Mouse (Mus musculus) hindbrain, embryonic 13.5 days (tissue): ENCODE results near the gene Cdc42bpa. TPM values are rescaled to one million over a fixed set of nuclear protein-coding genes. Genes with fewer than 3 reads are reported as not detected.

Source experiments
- ATAC-seq: fragments of 200-750 bp; cut with Nextera tagmentation; 2 replicates; pipeline ENCODE4 v1.8.0; 2017; ENCODE audit warnings: moderate TSS enrichment; ENCODE audit not compliant: low FRiP score
- H3K27ac ChIP-seq: fragments of 300-500 bp; sonication (generic); 2 replicates; pipeline ENCODE4 v1.5.1; 2015; ENCODE audit warnings: inconsistent platforms, mild to moderate bottlenecking, moderate library complexity
- H3K27me3 ChIP-seq: fragments of 300-500 bp; sonication (generic); 2 replicates; pipeline ENCODE4 v1.6.1; 2015; ENCODE audit warnings: mild to moderate bottlenecking, inconsistent platforms
- H3K36me3 ChIP-seq: fragments of 300-500 bp; sonication (generic); 2 replicates; pipeline ENCODE4 v1.6.1; 2015; ENCODE audit warnings: mild to moderate bottlenecking, inconsistent platforms
- H3K4me1 ChIP-seq: fragments of 300-500 bp; sonication (generic); replicated peaks from 2 replicates; pipeline ENCODE4 v1.6.1; 2015; ENCODE audit warnings: inconsistent platforms
- H3K4me2 ChIP-seq: fragments of 300-500 bp; sonication (generic); 2 replicates; pipeline ENCODE4 v1.6.1; 2015; ENCODE audit warnings: inconsistent platforms, mild to moderate bottlenecking, moderate library complexity
- H3K4me3 ChIP-seq: fragments of 300-500 bp; sonication (generic); 2 replicates; pipeline ENCODE4 v1.5.1; 2015; ENCODE audit warnings: mild to moderate bottlenecking, inconsistent platforms
- H3K9ac ChIP-seq: fragments of 300-500 bp; sonication (generic); 2 replicates; pipeline ENCODE4 v1.6.1; 2015; ENCODE audit warnings: mild to moderate bottlenecking, inconsistent platforms
- H3K9me3 ChIP-seq: fragments of 300-500 bp; sonication (generic); 2 replicates; pipeline ENCODE4 v1.6.1; 2016; ENCODE audit warnings: inconsistent platforms
- WGBS: fragments of 180-500 bp; shearing (Covaris S2); methylation state at CpG from one replicate; pipeline ENCODE4 v1.1.7; 2015; 5-methylcytosine and 5-hydroxymethylcytosine counted together
- polyA plus RNA-seq: library from polyadenylated mRNA; unstranded; fragments of >200 nt; fragmentation: Nextera tagmentation; extraction: Ambion mirVana; gene quantifications from 2 replicates; pipeline ENCODE4 v1.2.1, GENCODE M21; 2015

The Cdc42bpa gene
- polyA plus RNA-seq, 1 experiment from 2014 or later, result 23.5 TPM

DNA sequence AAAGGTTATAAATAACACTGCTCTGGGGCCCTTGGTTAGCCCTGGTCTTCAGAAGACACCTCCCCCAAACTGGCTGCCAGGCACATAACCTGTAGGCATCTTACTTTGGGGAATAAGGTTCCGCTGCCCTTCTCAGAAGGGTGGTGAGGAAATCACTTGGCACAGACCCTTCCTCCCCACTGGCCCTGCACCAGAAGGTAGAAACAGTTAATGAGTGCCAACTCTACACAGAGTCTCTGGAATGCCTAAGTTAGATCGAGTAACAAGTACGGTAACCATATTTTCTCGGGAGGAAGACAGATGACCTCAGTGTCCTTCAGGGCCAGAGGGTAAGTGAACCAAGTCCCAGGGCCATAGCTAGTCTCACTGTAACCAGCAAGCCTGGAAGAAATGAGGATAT, 228.7 kb downstream of the Cdc42bpa start:
- H3K27me3 ChIP-seq, result peaks cover 5% of the 10 kb centered on the region; the same call in 1 of the 2 replicates
- no peak overlapping the region for H3K27ac ChIP-seq
- no peaks in the 10 kb centered on the region for H3K36me3 ChIP-seq
- no peaks in the 10 kb centered on the region for H3K9me3 ChIP-seq
- no peak overlapping the region for H3K4me3 ChIP-seq
- no peak overlapping the region for H3K9ac ChIP-seq
- H3K4me1 ChIP-seq, result no peaks in the 10 kb centered on the region
- no peak for ATAC-seq
- WGBS, result 91% methylated on average over 4 of the region's 4 CpGs
- no peak overlapping the region for H3K4me2 ChIP-seq

- no peak for ATAC-seq
- 90% methylated on average over 8 of the region's 8 CpGs for WGBS
- H3K9ac ChIP-seq, result no peak overlapping the region
Measured at GRCm38 (mm10) chr1:180191112-180191511, 230.8 kb downstream of the Cdc42bpa start.

GRCm38 (mm10) chr1:180191651-180192220, 231.5 kb downstream of the Cdc42bpa start:
- H3K36me3 ChIP-seq, result no peaks in the 10 kb centered on the region
- no peak for ATAC-seq
- no peak overlapping the region for H3K4me2 ChIP-seq
- H3K9ac ChIP-seq, result no peak overlapping the region
- no peak overlapping the region for H3K4me3 ChIP-seq
- peaks cover 18% of the 10 kb centered on the region for H3K27me3 ChIP-seq
- H3K4me1 ChIP-seq, result peaks cover 14% of the 10 kb centered on the region
- WGBS, result 74% methylated on average over 7 of the region's 7 CpGs
- no peak overlapping the region for H3K27ac ChIP-seq
- H3K9me3 ChIP-seq, result no peaks in the 10 kb centered on the region

More at GRCm38 (mm10) chr1:180191112-180191511, 230.8 kb downstream of the Cdc42bpa start:
- Histone ChIP-seq H3K4me3 (no peak overlapping the region), H3K9me3 (no peaks in the 10 kb centered on the region), H3K36me3 (no peaks in the 10 kb centered on the region), H3K27ac (no peak overlapping the region), H3K4me1 (peaks cover 9% of the 10 kb centered on the region), H3K27me3 (peaks cover 18% of the 10 kb centered on the region), H3K4me2 (no peak overlapping the region)

DNA sequence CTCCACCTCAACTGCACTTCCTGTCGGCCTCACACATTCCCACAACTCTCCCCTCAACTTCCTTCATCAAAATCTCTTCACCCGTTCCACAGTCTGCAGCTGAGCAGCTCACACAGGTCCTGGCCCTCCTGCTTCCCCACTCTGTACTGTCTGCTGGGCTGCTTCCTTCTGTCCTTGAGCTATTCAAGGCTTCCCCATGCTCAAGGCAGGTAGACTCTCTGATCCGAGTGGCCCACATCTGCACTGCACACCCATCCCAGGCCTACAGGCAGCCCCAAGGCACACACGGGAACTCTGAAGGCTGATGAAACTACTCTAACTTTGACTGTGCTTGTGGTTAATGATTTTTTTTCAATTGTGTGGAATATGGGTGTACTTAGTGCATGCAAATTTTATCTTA, 232.6 kb downstream of the Cdc42bpa start:
- H3K9me3 ChIP-seq, result no peaks in the 10 kb centered on the region
- H3K4me1 ChIP-seq, result peaks cover 14% of the 10 kb centered on the region
- no peak overlapping the region for H3K9ac ChIP-seq
- ATAC-seq, result no peak
- no peak overlapping the region for H3K27ac ChIP-seq
- peaks cover 18% of the 10 kb centered on the region for H3K27me3 ChIP-seq
- no peak overlapping the region for H3K4me2 ChIP-seq
- H3K36me3 ChIP-seq, result no peaks in the 10 kb centered on the region
- WGBS, result 65% methylated on average over 4 of the region's 4 CpGs
- H3K4me3 ChIP-seq, result no peak overlapping the region

GRCm38 (mm10) chr1:180193391-180193935, 233.2 kb downstream of the Cdc42bpa start:
- H3K9ac ChIP-seq, result no peak overlapping the region
- no peak for ATAC-seq
- 87% methylated on average over 8 of the region's 8 CpGs for WGBS
- H3K36me3 ChIP-seq, result no peaks in the 10 kb centered on the region
- no peak overlapping the region for H3K4me2 ChIP-seq
- no peaks in the 10 kb centered on the region for H3K9me3 ChIP-seq
- H3K27me3 ChIP-seq, result peaks cover 18% of the 10 kb centered on the region
- peaks cover 14% of the 10 kb centered on the region for H3K4me1 ChIP-seq
- H3K27ac ChIP-seq, result no peak overlapping the region
- no peak overlapping the region for H3K4me3 ChIP-seq

- no peak for ATAC-seq
- Histone ChIP-seq H3K27ac (no peak overlapping the region), H3K9me3 (no peaks in the 10 kb centered on the region), H3K4me1 (peaks cover 14% of the 10 kb centered on the region), H3K4me3 (no peak overlapping the region), H3K4me2 (no peak overlapping the region), H3K9ac (no peak overlapping the region), H3K27me3 (peaks cover 18% of the 10 kb centered on the region), H3K36me3 (no peaks in the 10 kb centered on the region)
- WGBS, result 84% methylated on average over 9 of the region's 9 CpGs
Measured at GRCm38 (mm10) chr1:180194048-180194447, 233.8 kb downstream of the Cdc42bpa start.

DNA sequence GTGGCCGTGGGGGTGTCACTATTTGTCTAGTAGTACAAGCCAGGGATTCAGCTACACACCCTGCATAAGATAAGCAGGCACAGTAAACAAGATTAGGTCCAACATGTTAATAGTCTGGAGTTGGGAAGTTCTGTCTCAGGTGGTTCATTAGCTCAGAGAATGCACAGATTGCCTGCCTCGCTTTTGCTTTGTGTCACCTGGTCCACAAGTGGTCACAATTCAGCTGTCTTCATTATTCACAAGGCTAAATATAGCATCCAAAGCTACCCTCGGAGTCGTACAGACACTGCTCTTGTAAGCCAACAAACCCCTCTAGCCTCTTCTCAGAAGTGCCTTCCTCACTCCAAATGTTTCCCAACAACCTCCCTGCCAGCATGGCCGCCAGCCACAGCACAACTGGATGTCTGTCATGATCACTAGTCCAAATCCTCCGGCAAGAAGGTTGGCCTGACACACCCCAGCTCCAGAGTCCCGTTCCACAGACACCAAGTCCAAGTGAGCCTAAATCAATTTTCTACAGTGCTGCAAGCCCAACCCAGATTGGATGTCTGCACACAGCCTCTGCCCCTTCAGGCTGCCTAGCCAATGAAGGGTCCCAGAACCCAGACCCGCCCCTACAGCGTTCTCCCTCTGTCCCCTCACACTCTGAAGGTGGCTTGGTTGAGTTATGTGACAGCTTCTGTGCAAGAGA, 234.7 kb downstream of the Cdc42bpa start:
- H3K27me3 ChIP-seq, result peaks cover 18% of the 10 kb centered on the region
- no peaks in the 10 kb centered on the region for H3K36me3 ChIP-seq
- H3K9ac ChIP-seq, result peak overlapping the region; percentile 66
- no peaks in the 10 kb centered on the region for H3K9me3 ChIP-seq
- H3K27ac ChIP-seq, result no peak overlapping the region
- H3K4me2 ChIP-seq, result peak overlapping the region; percentile 87
- peaks cover 14% of the 10 kb centered on the region for H3K4me1 ChIP-seq
- 0 out of 2 replicates have a peak, but pooled peaks have one; percentile 21 for ATAC-seq
- H3K4me3 ChIP-seq, result peak overlapping the region; percentile 60
- WGBS, result 32% methylated on average over 9 of the region's 9 CpGs

DNA sequence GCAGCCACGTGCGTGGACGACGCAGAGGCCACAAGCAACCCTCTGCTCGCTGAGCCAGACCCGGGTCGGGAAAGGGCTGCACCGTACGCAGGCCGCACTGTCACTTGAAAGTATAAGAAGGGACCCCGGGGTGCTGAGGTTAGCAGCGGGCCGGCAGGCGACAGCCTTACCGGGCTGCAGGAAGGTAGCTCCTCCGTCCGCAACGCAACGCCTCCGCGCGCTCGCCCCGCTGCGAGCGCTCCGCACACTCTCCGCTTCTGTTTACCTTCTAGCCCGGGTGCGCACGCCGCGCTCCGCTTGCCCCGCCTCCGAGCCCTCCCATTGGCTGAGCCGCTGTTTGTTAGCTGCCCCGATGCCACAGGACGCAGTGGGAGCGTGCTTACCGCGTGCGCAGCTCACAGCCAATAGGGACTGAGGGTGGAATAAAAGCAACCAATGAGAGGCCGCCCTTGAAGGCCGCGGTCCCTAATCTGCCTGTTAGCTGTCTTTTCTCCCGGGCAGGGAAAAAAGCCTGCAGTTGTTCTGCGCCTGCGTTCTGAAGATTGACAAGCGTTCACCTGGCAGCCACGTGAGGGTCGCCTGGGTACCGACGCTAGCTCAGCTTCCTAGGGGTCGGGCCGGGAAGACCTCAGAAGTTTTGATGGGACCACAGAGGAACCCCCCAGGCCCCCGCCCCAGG, 235.6 kb downstream of the Cdc42bpa start:
- Histone ChIP-seq H3K9me3 (no peaks in the 10 kb centered on the region), H3K36me3 (no peaks in the 10 kb centered on the region), H3K4me2 (peak overlapping the region; percentile 87), H3K27ac (no peak overlapping the region), H3K4me1 (peaks cover 14% of the 10 kb centered on the region), H3K27me3 (peaks cover 18% of the 10 kb centered on the region), H3K4me3 (peak overlapping the region; percentile 60), H3K9ac (peak overlapping the region; percentile 66)
- 1% methylated on average over 57 of the region's 57 CpGs for WGBS
- ATAC-seq, result peak; percentile 100

DNA sequence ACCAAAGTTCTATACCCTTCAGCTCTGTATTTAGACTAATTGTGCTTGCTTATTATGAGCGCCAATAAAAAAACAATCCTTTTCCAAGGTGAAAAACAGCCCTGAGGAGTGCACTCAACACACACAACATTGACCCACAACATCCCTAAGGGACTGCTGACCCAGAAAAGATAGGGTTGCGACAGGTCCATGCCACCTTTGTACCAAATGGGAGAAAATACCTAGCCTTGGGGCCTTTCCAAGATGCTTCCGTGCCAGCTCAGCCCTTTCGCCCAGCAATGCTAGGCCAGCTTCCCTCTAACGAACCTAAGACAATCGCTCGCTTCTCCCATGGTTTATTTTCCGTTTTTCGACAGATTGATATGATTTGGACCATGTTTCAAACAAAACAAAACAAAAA, 236.2 kb downstream of the Cdc42bpa start:
- no peak for ATAC-seq
- H3K36me3 ChIP-seq, result no peaks in the 10 kb centered on the region
- peaks cover 18% of the 10 kb centered on the region for H3K27me3 ChIP-seq
- H3K27ac ChIP-seq, result no peak overlapping the region
- 96% methylated on average over 9 of the region's 9 CpGs for WGBS
- H3K9ac ChIP-seq, result peak overlapping the region; percentile 66
- H3K4me1 ChIP-seq, result peaks cover 14% of the 10 kb centered on the region
- peak overlapping the region; percentile 87 for H3K4me2 ChIP-seq
- H3K9me3 ChIP-seq, result no peaks in the 10 kb centered on the region
- peak overlapping the region; percentile 60 for H3K4me3 ChIP-seq

DNA sequence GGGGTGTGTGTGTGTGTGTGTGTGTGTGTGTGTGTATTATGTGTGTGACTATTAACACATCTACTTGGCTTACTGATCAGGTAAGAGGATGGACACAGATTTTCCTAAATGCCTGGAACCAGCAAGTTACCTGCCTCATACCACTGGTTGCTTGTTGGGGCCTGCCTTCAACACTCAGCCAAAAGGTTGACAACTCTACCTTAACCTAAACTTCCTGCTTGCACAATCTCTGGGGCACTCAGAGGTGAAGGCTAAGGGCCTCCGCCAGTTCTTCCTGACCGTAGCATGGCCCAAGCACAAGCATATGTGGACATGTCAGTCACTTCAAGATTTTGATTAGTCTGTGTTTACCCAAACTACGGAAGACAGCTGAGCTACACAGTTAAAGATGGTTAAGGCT, 237.7 kb downstream of the Cdc42bpa start:
- no peak overlapping the region for H3K9ac ChIP-seq
- H3K4me2 ChIP-seq, result no peak overlapping the region
- peaks cover 18% of the 10 kb centered on the region for H3K27me3 ChIP-seq
- no peak overlapping the region for H3K27ac ChIP-seq
- H3K4me3 ChIP-seq, result no peak overlapping the region
- ATAC-seq, result no peak
- no peaks in the 10 kb centered on the region for H3K36me3 ChIP-seq
- H3K4me1 ChIP-seq, result peaks cover 14% of the 10 kb centered on the region
- 88% methylated on average over 3 of the region's 3 CpGs for WGBS
- H3K9me3 ChIP-seq, result no peaks in the 10 kb centered on the region

DNA sequence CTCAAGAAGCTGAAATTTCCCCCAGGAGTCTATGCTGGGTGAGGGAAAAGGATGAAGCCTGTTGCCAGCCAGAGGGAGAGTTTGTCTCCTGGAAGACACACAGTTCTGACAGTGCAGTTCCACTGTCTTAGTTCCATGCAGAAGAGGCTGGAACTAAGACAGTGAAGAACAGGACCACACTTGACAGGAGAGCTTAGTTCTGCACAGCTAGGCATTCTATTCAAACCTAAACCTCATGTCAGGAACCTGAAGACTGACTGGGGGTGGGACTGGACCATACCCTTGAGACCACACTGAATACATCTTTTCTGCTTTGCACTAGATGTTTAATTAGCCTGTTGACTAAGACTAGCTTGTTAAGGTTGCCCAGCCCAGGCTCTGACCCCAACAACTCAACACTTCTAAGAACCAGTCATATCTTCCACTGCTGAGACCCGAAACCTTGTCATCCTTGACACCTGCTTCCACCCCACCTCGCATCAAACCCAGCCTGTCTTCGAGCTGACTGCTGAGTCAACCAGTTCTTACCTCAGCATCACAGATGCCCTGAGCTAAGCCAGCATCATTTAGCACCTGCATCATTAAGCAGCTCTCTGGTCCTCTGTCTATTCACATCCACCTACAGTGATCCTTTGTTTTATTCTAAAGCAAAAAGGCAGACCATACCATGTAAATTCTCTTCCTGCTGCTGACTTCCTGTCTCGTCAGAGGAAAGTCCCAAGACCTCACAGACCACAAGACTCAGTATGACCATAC, 238.9 kb downstream of the Cdc42bpa start, which contains the start of gene Coq8a:
Coq8a (minus strand) TSS at position 644 of the 756 bp plus-strand sequence.
- no peak for ATAC-seq
- Histone ChIP-seq H3K9me3 (no peaks in the 10 kb centered on the region), H3K4me1 (peaks cover 14% of the 10 kb centered on the region), H3K36me3 (no peaks in the 10 kb centered on the region), H3K4me2 (no peak within 1 kb of the TSS), H3K27me3 (peaks cover 11% of the 10 kb centered on the region), H3K4me3 (no peak within 1 kb of the TSS), H3K9ac (no peak within 1 kb of the TSS), H3K27ac (no peak within 1 kb of the TSS)
- WGBS, result 72% methylated on average over 4 of the region's 4 CpGs

DNA sequence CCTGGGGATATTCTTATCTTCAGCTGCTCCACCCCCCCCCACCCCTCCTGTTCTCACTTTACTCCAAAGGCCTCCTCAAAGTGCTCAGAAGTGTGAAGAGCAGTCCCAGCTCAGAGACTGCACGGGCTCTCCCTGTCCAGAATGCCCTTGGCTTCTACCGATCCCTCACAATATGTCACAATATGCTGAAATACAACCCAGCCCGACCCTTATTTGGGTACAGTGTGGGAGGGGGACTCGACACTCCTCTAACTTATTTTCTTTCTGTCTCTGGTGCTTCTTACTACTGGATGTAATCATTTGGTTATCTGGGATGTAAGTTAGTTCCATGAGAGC, 239.4 kb downstream of the Cdc42bpa start:
- Histone ChIP-seq H3K4me3 (no peak overlapping the region), H3K27ac (no peak overlapping the region), H3K4me1 (peaks cover 14% of the 10 kb centered on the region), H3K4me2 (no peak overlapping the region), H3K9ac (no peak overlapping the region), H3K27me3 (peaks cover 5% of the 10 kb centered on the region), H3K9me3 (no peaks in the 10 kb centered on the region), H3K36me3 (no peaks in the 10 kb centered on the region)
- WGBS, result 78% methylated on average over 4 of the region's 4 CpGs
- ATAC-seq, result no peak
